In genomic region chr12:84044045-84044444, GRCm38 (mm10) we compare ENCODE assay signal across 22 mouse cellular contexts. TPM values are rescaled to one million over a fixed set of nuclear protein-coding genes. Genes with fewer than 3 reads are reported as not detected.
"Had no signal": no experiment of that assay in that cellular context is flagged by ENCODE, and none has a peak within 500 bp of the region (broad histone marks: within the 10 kb centered on the region; RNA-seq: fewer than 3 reads in every experiment).

No protein-coding gene starts in this region.

- H3K9me3 ChIP-seq: intestine, embryonic 15.5 days; limb, embryonic 15.5 days; lung, embryonic 15.5 days had no signal

- H3K4me2 ChIP-seq: intestine, embryonic 15.5 days; limb, embryonic 12.5 days; limb, embryonic 15.5 days; lung, embryonic 15.5 days; midbrain, embryonic 11.5 days had no signal

- H3K4me3 ChIP-seq: intestine, embryonic 15.5 days; limb, embryonic 12.5 days; limb, embryonic 15.5 days; lung, embryonic 15.5 days had no signal

- ATAC-seq: intestine, embryonic 15.5 days had no signal

- H3K9ac ChIP-seq: intestine, embryonic 15.5 days; limb, embryonic 12.5 days; limb, embryonic 15.5 days; liver, embryonic 14.5 days; lung, embryonic 15.5 days had no signal

- DNase-seq: left cerebral cortex, postnatal 4 days; lung, adult 18-20 months; lung, postnatal 10 days; lung, postnatal 36 days; midbrain, embryonic 14.5 days; thymus, adult 18-20 months; thymus, postnatal 36 days had no signal

- H3K4me1 ChIP-seq: intestine, embryonic 15.5 days; limb, embryonic 12.5 days; limb, embryonic 15.5 days; lung, embryonic 15.5 days had no signal

- H3K27ac ChIP-seq: intestine, embryonic 15.5 days; kidney, postnatal 0 days; limb, embryonic 12.5 days; limb, embryonic 15.5 days; liver, embryonic 14.5 days; lung, embryonic 15.5 days had no signal

- H3K36me3 ChIP-seq: intestine, embryonic 15.5 days; limb, embryonic 12.5 days; limb, embryonic 15.5 days; lung, embryonic 15.5 days had no signal

- H3K27me3 ChIP-seq: intestine, embryonic 15.5 days; limb, embryonic 12.5 days; limb, embryonic 15.5 days; lung, embryonic 15.5 days had no signal

RNA-seq across cellular contexts. Expression of gene Gm49366, which starts 5.3 kb away (rescaled TPM):
- polyA plus RNA-seq: intestine, embryonic 15.5 days; kidney, postnatal 0 days; limb, embryonic 12.5 days; limb, embryonic 15.5 days; liver, embryonic 14.5 days; lung, embryonic 15.5 days; midbrain, embryonic 11.5 days; midbrain, embryonic 14.5 days; midbrain, postnatal 0 days; neural tube, embryonic 11.5 days; neural tube, embryonic 14.5 days; small intestine, adult 2 months; spleen, adult 2 months; stomach, embryonic 16.5 days; testis, adult 2 months; urinary bladder, adult 2 months had no signal

RNA-seq across cellular contexts. Expression of gene Acot3, which starts 7.9 kb away (rescaled TPM):
- polyA plus RNA-seq: limb, embryonic 15.5 days; small intestine, adult 2 months; spleen, adult 2 months; testis, adult 2 months; urinary bladder, adult 2 months had no signal

RNA-seq across cellular contexts. Expression of gene Acot5, which starts 25.1 kb away (rescaled TPM):
- polyA plus RNA-seq: intestine, embryonic 15.5 days; kidney, postnatal 0 days; limb, embryonic 12.5 days; limb, embryonic 15.5 days; liver, embryonic 14.5 days; lung, embryonic 15.5 days; midbrain, embryonic 11.5 days; midbrain, embryonic 14.5 days; neural tube, embryonic 11.5 days; small intestine, adult 2 months; spleen, adult 2 months; stomach, embryonic 16.5 days; testis, adult 2 months had no signal
